Mouse (Mus musculus): ENCODE data around the gene Gm13030. TPM values are rescaled to one million over a fixed set of nuclear protein-coding genes. Genes with fewer than 3 reads are reported as not detected.
"Not testable (repeated sequence)": the region's sequence is repeated elsewhere in the genome, so short reads cannot be mapped to it uniquely, and the experiment has no call there.

Gm13030 gene
- total and polyA plus RNA-seq, 2 experiments from 2014 or later: not detected

- H3K4me1 ChIP-seq (ENCODE audit: insufficient read depth, low read length): 0 out of 2 replicates have a peak, but pooled peaks cover 6% of the 10 kb centered on the region
- H3K27ac ChIP-seq: no peak overlapping the region
- H3K27me3 ChIP-seq (ENCODE audit: insufficient read depth, low read length): no peaks in the 10 kb centered on the region
- ATAC-seq: no peak
- peak overlapping the region; percentile 13; the same call in 1 of the 2 replicates for H3K4me2 ChIP-seq (ENCODE audit: low read depth, low read length)
- H3K36me3 ChIP-seq (ENCODE audit: insufficient read depth, low read length): no peaks in the 10 kb centered on the region
- no peak for DNase-seq (ENCODE audit: low spot score)
- H3K4me3 ChIP-seq (ENCODE audit: low read length): no peak overlapping the region
- H3K9ac ChIP-seq (replicated peaks; ENCODE audit: low read length): no peak overlapping the region
- H3K9me3 ChIP-seq (ENCODE audit: low read length): no peaks in the 10 kb centered on the region
- WGBS: 13% methylated on average over 16 of the region's 16 CpGs
- TF ChIP-seq CTCF (IDR thresholded peaks at IDR 0.05; ENCODE audit: low read depth): no peak
These were observed 8.4 kb upstream of the Gm13030 start for GRCm38 (mm10) chr4:138882179-138882578.

- DNase-seq (ENCODE audit: low spot score): no peak
- Histone ChIP-seq H3K9me3 (ENCODE audit: low read length) (no peaks in the 10 kb centered on the region), H3K9ac (replicated peaks; ENCODE audit: low read length) (no peak overlapping the region), H3K4me2 (ENCODE audit: low read depth, low read length) (no peak overlapping the region), H3K4me3 (ENCODE audit: low read length) (no peak overlapping the region), H3K36me3 (ENCODE audit: insufficient read depth, low read length) (no peaks in the 10 kb centered on the region), H3K27ac (no peak overlapping the region), H3K4me1 (ENCODE audit: insufficient read depth, low read length) (0 out of 2 replicates have a peak, but pooled peaks cover 6% of the 10 kb centered on the region), H3K27me3 (ENCODE audit: insufficient read depth, low read length) (no peaks in the 10 kb centered on the region)
- TF ChIP-seq CTCF (IDR thresholded peaks at IDR 0.05; ENCODE audit: low read depth): no peak
- WGBS: 77% methylated on average over 7 of the region's 7 CpGs
- no peak for ATAC-seq
These were observed 7.2 kb upstream of the Gm13030 start for GRCm38 (mm10) chr4:138880811-138881584.

GRCm38 (mm10) chr4:138879808-138880207, 6.0 kb upstream of the Gm13030 start:
- Histone ChIP-seq H3K4me1 (ENCODE audit: insufficient read depth, low read length) (0 out of 2 replicates have a peak, but pooled peaks cover 6% of the 10 kb centered on the region), H3K36me3 (ENCODE audit: insufficient read depth, low read length) (no peaks in the 10 kb centered on the region), H3K4me3 (ENCODE audit: low read length) (no peak overlapping the region), H3K4me2 (ENCODE audit: low read depth, low read length) (no peak overlapping the region), H3K27me3 (ENCODE audit: insufficient read depth, low read length) (no peaks in the 10 kb centered on the region), H3K27ac (no peak overlapping the region), H3K9me3 (ENCODE audit: low read length) (no peaks in the 10 kb centered on the region), H3K9ac (replicated peaks; ENCODE audit: low read length) (no peak overlapping the region)
- DNase-seq (ENCODE audit: low spot score): no peak
- ATAC-seq: no peak
- TF ChIP-seq CTCF (IDR thresholded peaks at IDR 0.05; ENCODE audit: low read depth): no peak
- 86% methylated on average over 11 of the region's 11 CpGs for WGBS

- TF ChIP-seq CTCF (IDR thresholded peaks at IDR 0.05; ENCODE audit: low read depth): no peak
- no peak overlapping the region for H3K4me3 ChIP-seq (ENCODE audit: low read length)
- no peak overlapping the region for H3K27ac ChIP-seq
- H3K36me3 ChIP-seq (ENCODE audit: insufficient read depth, low read length): no peaks in the 10 kb centered on the region
- H3K4me1 ChIP-seq (ENCODE audit: insufficient read depth, low read length): 0 out of 2 replicates have a peak, but pooled peaks cover 6% of the 10 kb centered on the region
- H3K27me3 ChIP-seq (ENCODE audit: insufficient read depth, low read length): no peaks in the 10 kb centered on the region
- ATAC-seq: no peak
- H3K9me3 ChIP-seq (ENCODE audit: low read length): no peaks in the 10 kb centered on the region
- no peak overlapping the region for H3K4me2 ChIP-seq (ENCODE audit: low read depth, low read length)
- no peak for DNase-seq (ENCODE audit: low spot score)
- H3K9ac ChIP-seq (replicated peaks; ENCODE audit: low read length): no peak overlapping the region
- WGBS: 60% methylated on average over 8 of the region's 8 CpGs
These were observed 5.0 kb upstream of the Gm13030 start for GRCm38 (mm10) chr4:138878783-138879182.

GRCm38 (mm10) chr4:138877731-138878130, 4.0 kb upstream of the Gm13030 start, which contains the start of gene Pla2g2e:
TSS of gene Pla2g2e (plus strand) at chr4:138877942.
- ATAC-seq: no peak

GRCm38 (mm10) chr4:138875986-138876385, 2.2 kb upstream of the Gm13030 start:
- ATAC-seq: no peak
- no peak overlapping the region for H3K9ac ChIP-seq (replicated peaks; ENCODE audit: low read length)
- H3K4me3 ChIP-seq (ENCODE audit: low read length): no peak overlapping the region
- H3K27me3 ChIP-seq (ENCODE audit: insufficient read depth, low read length): no peaks in the 10 kb centered on the region
- 95% methylated on average over 2 of the region's 2 CpGs for WGBS
- DNase-seq (ENCODE audit: low spot score): no peak
- TF ChIP-seq CTCF (IDR thresholded peaks at IDR 0.05; ENCODE audit: low read depth): no peak
- H3K4me2 ChIP-seq (ENCODE audit: low read depth, low read length): no peak overlapping the region
- H3K9me3 ChIP-seq (ENCODE audit: low read length): no peaks in the 10 kb centered on the region
- no peak overlapping the region for H3K27ac ChIP-seq
- H3K36me3 ChIP-seq (ENCODE audit: insufficient read depth, low read length): no peaks in the 10 kb centered on the region
- no peaks in the 10 kb centered on the region for H3K4me1 ChIP-seq (ENCODE audit: insufficient read depth, low read length)

More at GRCm38 (mm10) chr4:138877731-138878130, 4.0 kb upstream of the Gm13030 start, which contains the start of gene Pla2g2e:
- Histone ChIP-seq H3K4me1 (ENCODE audit: insufficient read depth, low read length) (0 out of 2 replicates have a peak, but pooled peaks cover 6% of the 10 kb centered on the region), H3K27me3 (ENCODE audit: insufficient read depth, low read length) (no peaks in the 10 kb centered on the region), H3K4me2 (ENCODE audit: low read depth, low read length) (no peak within 1 kb of the TSS), H3K36me3 (ENCODE audit: insufficient read depth, low read length) (no peaks in the 10 kb centered on the region), H3K27ac (no peak within 1 kb of the TSS), H3K4me3 (ENCODE audit: low read length) (no peak within 1 kb of the TSS), H3K9ac (replicated peaks; ENCODE audit: low read length) (no peak within 1 kb of the TSS), H3K9me3 (ENCODE audit: low read length) (no peaks in the 10 kb centered on the region)
- no peak for TF ChIP-seq CTCF (IDR thresholded peaks at IDR 0.05; ENCODE audit: low read depth)
- 81% methylated on average over 4 of the region's 4 CpGs for WGBS
- no peak for DNase-seq (ENCODE audit: low spot score)

- H3K36me3 ChIP-seq (ENCODE audit: insufficient read depth, low read length); H3K27me3 ChIP-seq (ENCODE audit: insufficient read depth, low read length); H3K9me3 ChIP-seq (ENCODE audit: low read length); H3K9ac ChIP-seq (replicated peaks; ENCODE audit: low read length); ATAC-seq; H3K4me2 ChIP-seq (ENCODE audit: low read depth, low read length); H3K4me1 ChIP-seq (ENCODE audit: insufficient read depth, low read length); H3K27ac ChIP-seq; H3K4me3 ChIP-seq (ENCODE audit: low read length): not testable (repeated sequence)
- peak; percentile 50 for DNase-seq (ENCODE audit: low spot score)
- WGBS: 76% methylated on average over 2 of the region's 2 CpGs
These were observed 1.5 kb upstream of the Gm13030 start for GRCm38 (mm10) chr4:138875275-138875674.
